24 mouse cellular contexts compared by ENCODE assay signal in the genomic region with DNA sequence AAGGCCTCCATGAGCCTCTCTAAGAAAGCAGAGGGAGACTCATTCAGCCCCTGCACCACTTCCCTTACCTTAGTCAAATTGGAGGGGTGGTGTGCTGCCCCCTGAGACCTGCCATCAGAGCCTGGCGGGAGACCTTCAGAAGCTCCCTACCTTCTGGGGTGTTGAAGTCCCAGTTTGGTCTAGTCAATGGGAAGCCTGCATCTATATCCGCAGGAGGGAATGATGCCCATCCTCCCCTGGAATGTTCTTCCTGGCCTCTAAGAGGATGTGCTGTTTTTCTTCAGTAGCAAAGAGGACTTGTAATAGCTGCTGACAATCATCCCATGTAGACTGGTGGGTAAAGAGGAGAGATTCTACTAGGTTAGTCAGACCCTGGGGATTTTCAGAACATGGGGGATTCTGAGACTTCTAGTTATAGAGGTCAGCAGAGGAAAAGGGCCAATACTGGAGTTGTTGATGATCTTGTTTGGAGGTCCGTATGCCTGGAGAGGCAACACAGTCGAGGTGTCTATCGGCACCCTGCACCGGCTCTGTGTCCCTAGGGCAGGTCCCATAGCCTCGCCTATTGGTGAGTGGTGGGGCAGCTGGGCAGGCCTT.
A peak's percentile ranks its signal among the peaks of the same experiment; 100 is the strongest.
DNase-seq lines count a peak whose midpoint lies in the region; ATAC-seq and TF ChIP-seq lines count a peak whose summit lies in the region.
"Had no signal": no experiment of that assay in that cellular context is flagged by ENCODE, and none has a peak within 500 bp of the region (broad histone marks: within the 10 kb centered on the region; RNA-seq: fewer than 3 reads in every experiment).

No protein-coding gene starts in this region.

- no peaks in the 10 kb centered on the region for H3K4me1 ChIP-seq in heart, embryonic 10.5 days
- no peaks in the 10 kb centered on the region for H3K4me1 ChIP-seq in limb, embryonic 11.5 days (ENCODE audit: control insufficient read depth, insufficient read depth, low read length)
- H3K4me1 ChIP-seq in limb, embryonic 10.5 days: peaks cover 3% of the 10 kb centered on the region; the same call in 1 of the 2 replicates
- H3K4me1 ChIP-seq in CH12.LX (ENCODE audit: control insufficient read depth in 1 of 2, insufficient read depth in 2 of 2): peaks cover 30 to 68% of the 10 kb centered on the region in 2 experiments
- H3K4me1 ChIP-seq: embryonic facial prominence, embryonic 15.5 days; forebrain, embryonic 12.5 days had no signal

- in situ Hi-C loops in CH12.LX (cut with MboI; ENCODE audit: low pct_ligation_motif_present, low pct_unique_long_range_greater_than_20kb, low sequenced_read_pairs): loop anchor here (5.0 to 10.0 kb wide), 4 partner anchors 88 to 515 kb away; no protein-coding TSS in a partner anchor

- H3K4me3 ChIP-seq in heart, embryonic 10.5 days: no peak overlapping the region
- no peak overlapping the region for H3K4me3 ChIP-seq in limb, embryonic 11.5 days (ENCODE audit: low read depth, low read length)
- no peak overlapping the region for H3K4me3 ChIP-seq in limb, embryonic 10.5 days
- peak overlapping the region in 1 of 3 experiments; percentile 36 for H3K4me3 ChIP-seq in CH12.LX (replicated peaks in 1 of 3; ENCODE audit: low read depth in 2 of 3, low read length in 2 of 3, poor library complexity in 1 of 3)
- H3K4me3 ChIP-seq: embryonic facial prominence, embryonic 13.5 days; embryonic facial prominence, embryonic 15.5 days; erythroblast, embryonic 14.5 days; forebrain, embryonic 10.5 days; forebrain, embryonic 12.5 days had no signal

- no peak overlapping the region for H3K9ac ChIP-seq in limb, embryonic 11.5 days (ENCODE audit: low read length)
- H3K9ac ChIP-seq in CH12.LX (ENCODE audit: insufficient read depth, low read depth): peak overlapping the region; percentile 92
- H3K9ac ChIP-seq: embryonic facial prominence, embryonic 13.5 days; embryonic facial prominence, embryonic 15.5 days; forebrain, embryonic 12.5 days had no signal

- WGBS in heart, embryonic 10.5 days: 84% methylated on average over 7 of the region's 7 CpGs
- 96% methylated on average over 7 of the region's 7 CpGs for WGBS in limb, embryonic 11.5 days
- 89% methylated on average over 7 of the region's 7 CpGs for WGBS in limb, embryonic 10.5 days

- dilution Hi-C loops in CH12.LX (cut with MboI; ENCODE audit: extremely low pct_ligation_motif_present, extremely low pct_unique_long_range_greater_than_20kb, low sequenced_read_pairs): no loop called here

- DNase-seq in heart, adult 11 months: peak; percentile 39
- DNase-seq in heart, embryonic 10.5 days (ENCODE audit: low spot score): no peak
- DNase-seq in limb, embryonic 11.5 days (ENCODE audit: low spot score): peak; percentile 16
- no peak for DNase-seq in limb, embryonic 10.5 days (ENCODE audit: low spot score)
- DNase-seq in CH12.LX (ENCODE audit: extremely low read depth): no peak
- DNase-seq: adrenal gland, adult 2 months; adrenal gland, postnatal 10 days; adrenal gland, postnatal 25 days; B cell, adult 2 months; cerebellum, adult 11 months; cerebellum, adult 18-20 months; cerebellum, adult 8-10 months; cerebellum, adult 9-11 months; cerebellum, postnatal 14 days; cerebellum, postnatal 36 days; embryo, embryonic 11 days had no signal

- H3K27me3 ChIP-seq in heart, embryonic 10.5 days (ENCODE audit: insufficient read depth, poor library complexity, severe bottlenecking): no peaks in the 10 kb centered on the region
- H3K27me3 ChIP-seq in limb, embryonic 11.5 days (ENCODE audit: control insufficient read depth, insufficient read depth, low read length): no peaks in the 10 kb centered on the region
- no peaks in the 10 kb centered on the region for H3K27me3 ChIP-seq in limb, embryonic 10.5 days (ENCODE audit: low read depth, poor library complexity, severe bottlenecking)
- H3K27me3 ChIP-seq in CH12.LX (replicated peaks): no peaks in the 10 kb centered on the region
- H3K27me3 ChIP-seq: embryonic facial prominence, embryonic 13.5 days; embryonic facial prominence, embryonic 15.5 days had no signal

- H3K27ac ChIP-seq in heart, embryonic 10.5 days: no peak overlapping the region
- H3K27ac ChIP-seq in limb, embryonic 11.5 days (replicated peaks; ENCODE audit: low read depth, low read length): no peak overlapping the region
- H3K27ac ChIP-seq in limb, embryonic 10.5 days: no peak overlapping the region
- H3K27ac ChIP-seq in CH12.LX (ENCODE audit: insufficient read depth, low read depth): peak overlapping the region; percentile 97
- H3K27ac ChIP-seq: embryonic facial prominence, embryonic 13.5 days; embryonic facial prominence, embryonic 15.5 days; forebrain, embryonic 10.5 days; forebrain, embryonic 12.5 days had no signal

- ATAC-seq in limb, embryonic 11.5 days (ENCODE audit: insufficient number of reproducible peaks, low FRiP score, low TSS enrichment, low read depth): no peak
- ATAC-seq: CD4-positive, CD25-positive, alpha-beta regulatory T cell, adult 4 months; forebrain, embryonic 14.5 days; forebrain, embryonic 16.5 days had no signal

- H3K4me2 ChIP-seq in limb, embryonic 11.5 days (ENCODE audit: low read depth, severe bottlenecking): no peak overlapping the region
- peak overlapping the region; percentile 75 for H3K4me2 ChIP-seq in CH12.LX (ENCODE audit: insufficient read depth, low read depth, poor library complexity, severe bottlenecking)
- H3K4me2 ChIP-seq: embryonic facial prominence, embryonic 13.5 days; embryonic facial prominence, embryonic 15.5 days; forebrain, embryonic 12.5 days had no signal

- TF ChIP-seq EP300 in CH12.LX (IDR thresholded peaks at IDR 0.05; ENCODE audit: low read length): no peak; the same call in none of the 2 replicates

- TF ChIP-seq POLR2A in CH12.LX (IDR thresholded peaks at IDR 0.05; ENCODE audit: low read depth, low read length): no peak; the same call in 1 of the 2 replicates

- TF ChIP-seq RAD21 in CH12.LX (IDR thresholded peaks at IDR 0.05; ENCODE audit: low read depth, low read length): no peak; the same call in none of the 2 replicates

- H3K9me3 ChIP-seq in heart, embryonic 10.5 days: no peaks in the 10 kb centered on the region
- no peaks in the 10 kb centered on the region; the same call in 1 of the 2 replicates for H3K9me3 ChIP-seq in limb, embryonic 11.5 days (ENCODE audit: control insufficient read depth, low read length)
- H3K9me3 ChIP-seq in limb, embryonic 10.5 days (replicated peaks): no peaks in the 10 kb centered on the region
- H3K9me3 ChIP-seq in CH12.LX (replicated peaks; ENCODE audit: low read length): peaks cover 24% of the 10 kb centered on the region
- H3K9me3 ChIP-seq: embryonic facial prominence, embryonic 13.5 days; embryonic facial prominence, embryonic 15.5 days; forebrain, embryonic 10.5 days; forebrain, embryonic 12.5 days had no signal

- H3K36me3 ChIP-seq in heart, embryonic 10.5 days: no peaks in the 10 kb centered on the region
- no peaks in the 10 kb centered on the region for H3K36me3 ChIP-seq in limb, embryonic 11.5 days (ENCODE audit: control insufficient read depth, insufficient read depth, low read length)
- H3K36me3 ChIP-seq in limb, embryonic 10.5 days: no peaks in the 10 kb centered on the region
- H3K36me3 ChIP-seq in CH12.LX (replicated peaks in 1 of 2; ENCODE audit: control insufficient read depth in 1 of 2, insufficient read depth in 1 of 2, low read length in 1 of 2): peaks cover 0 to 8% of the 10 kb centered on the region in 2 experiments
- H3K36me3 ChIP-seq: embryonic facial prominence, embryonic 13.5 days; embryonic facial prominence, embryonic 15.5 days; forebrain, embryonic 10.5 days; forebrain, embryonic 12.5 days had no signal

- peak in 1 of 2 experiments; percentile 6; a peak in 1 of 4 replicates for TF ChIP-seq CTCF in CH12.LX (conservative IDR thresholded peaks at IDR 0.05 in 1 of 2, IDR thresholded peaks at IDR 0.05 in 1 of 2; ENCODE audit: low read depth in 2 of 2, low read length in 2 of 2)

- H3K79me2 ChIP-seq in CH12.LX (replicated peaks; ENCODE audit: control insufficient read depth, extremely low read depth, insufficient read depth, poor library complexity, severe bottlenecking): no peaks in the 10 kb centered on the region

TF ChIP-seq in CH12.LX, 34 proteins besides CTCF, POLR2A, EP300 and RAD21:
- TF ChIP-seq TCF12 (IDR thresholded peaks at IDR 0.05; ENCODE audit: low read depth, low read length) (peak; percentile 18; the same call in 1 of the 2 replicates), UBTF (IDR thresholded peaks at IDR 0.05; ENCODE audit: low read depth, low read length) (no peak), USF2 (conservative IDR thresholded peaks at IDR 0.05; ENCODE audit: low read depth, low read length) (no peak), SIN3A (IDR thresholded peaks at IDR 0.05; ENCODE audit: low read length) (peak; percentile 44; the same call in 1 of the 2 replicates), ZMIZ1 (IDR thresholded peaks at IDR 0.05; ENCODE audit: low read depth, low read length) (peak; percentile 64; the same call in 1 of the 2 replicates), CHD2 (IDR thresholded peaks at IDR 0.05; ENCODE audit: low read length) (peak; percentile 60; the same call in 1 of the 2 replicates), MEF2A (IDR thresholded peaks at IDR 0.05; ENCODE audit: borderline replicate concordance, low read depth, low read length) (peak; percentile 44; the same call in 1 of the 2 replicates), CHD1 (IDR thresholded peaks at IDR 0.05; ENCODE audit: low read depth, low read length) (peak; percentile 69), SMC3 (IDR thresholded peaks at IDR 0.05; ENCODE audit: low read depth, low read length) (0 out of 2 replicates have a peak, but pooled peaks have one; percentile 2), IRF4 (IDR thresholded peaks at IDR 0.05; ENCODE audit: low read depth, low read length) (peak; percentile 36), MYC (IDR thresholded peaks at IDR 0.05; ENCODE audit: low read depth, low read length) (no peak)

Comparison
In these comparisons a context has a peak if more than half of its experiments do, and no peak if none do; other contexts are left out.
1. DNase-seq: peak in heart, adult 11 months (single experiment) and limb, embryonic 11.5 days (single experiment); none in heart, embryonic 10.5 days (single experiment), limb, embryonic 10.5 days (single experiment) and CH12.LX (single experiment).